Mouse (Mus musculus): ENCODE measurements around the gene Armc10.

DNA sequence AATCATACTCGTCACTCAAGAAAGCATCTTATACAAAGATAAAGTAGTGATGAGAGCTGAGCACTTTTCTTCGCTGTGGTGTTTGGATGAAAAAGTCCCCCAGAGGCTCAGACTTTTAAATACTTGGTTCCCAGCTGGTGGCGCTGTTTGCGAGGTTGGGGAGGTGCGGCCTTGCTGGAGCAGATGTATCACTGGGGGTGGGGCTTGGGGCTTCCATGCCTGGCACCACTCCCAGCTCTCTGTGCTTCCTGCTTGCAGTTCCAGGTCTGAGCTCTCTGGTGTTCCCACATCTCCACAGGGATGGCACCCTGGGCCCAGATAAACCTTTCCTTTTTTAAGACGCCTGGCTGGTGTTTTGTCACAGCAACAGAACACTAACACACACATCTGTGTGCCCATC lies 32.3 kb downstream of the Armc10 start:
- TF ChIP-seq CTCF (IDR thresholded peaks at IDR 0.05; ENCODE audit: borderline replicate concordance, insufficient read depth, low read depth, low read length) (no peak), POLR2A (IDR thresholded peaks at IDR 0.05; ENCODE audit: borderline replicate concordance, insufficient read depth, low read length) (no peak)

Measured in cerebellum, adult 2 months (tissue).